Mouse (Mus musculus): ENCODE data around the gene Gm10668.
"Not testable (repeated sequence)": the region's sequence is repeated elsewhere in the genome, so short reads cannot be mapped to it uniquely, and the experiment has no call there.

Gene Gm10668

GRCm38 (mm10) chr7:20730524-20730923 lies at the start of gene Gm10668:
Gm10668 (minus strand) TSS chr7:20730624.
- DNase-seq (ENCODE audit: low spot score in 2 of 2): not testable (repeated sequence)

GRCm38 (mm10) chr7:20770885-20771284 lies 40.5 kb upstream of the Gm10668 start, which contains the start of gene Vmn1r112:
Vmn1r112 (plus strand) TSS chr7:20771185.
- DNase-seq (ENCODE audit: low spot score in 2 of 2): not testable (repeated sequence)

DNA sequence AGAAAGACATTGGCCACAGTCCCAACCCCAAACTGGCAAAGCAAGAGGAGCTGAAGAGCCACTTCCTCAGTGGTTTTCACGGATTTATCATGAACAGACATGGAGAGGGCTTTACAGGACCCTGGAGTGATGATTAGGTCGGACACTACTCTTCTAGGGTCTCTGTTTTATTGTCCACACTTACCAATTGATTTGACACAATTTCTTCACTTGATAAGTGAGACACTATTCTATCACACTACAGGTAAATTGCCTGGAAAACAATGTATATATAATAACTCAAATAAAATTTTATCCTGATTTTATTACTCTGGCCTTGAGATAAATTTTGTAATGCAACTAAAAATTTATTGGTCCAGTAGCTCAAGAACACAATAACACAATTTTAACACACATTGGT lies 27.3 kb downstream of the Gm10668 start, which contains the start of gene Vmn1r111:
TSS of gene Vmn1r111 (minus strand) at position 101 of the 400 bp plus-strand sequence.
- DNase-seq (ENCODE audit: low spot score in 2 of 2): not testable (repeated sequence)

Measured in right cerebral cortex, adult 2 months (tissue).